21 mouse cellular contexts compared by ENCODE assay signal in genomic region chr11:46397900-46398299, GRCm38 (mm10). TPM values are rescaled to one million over a fixed set of nuclear protein-coding genes. Genes with fewer than 3 reads are reported as not detected.
"Had no signal": no experiment of that assay in that cellular context is flagged by ENCODE, and none has a peak within 500 bp of the region (broad histone marks: within the 10 kb centered on the region; RNA-seq: fewer than 3 reads in every experiment).

No protein-coding gene starts in this region.

- H3K27ac ChIP-seq: neural tube, embryonic 13.5 days; neural tube, embryonic 15.5 days; stomach, embryonic 15.5 days; stomach, postnatal 0 days had no signal

- H3K4me1 ChIP-seq: neural tube, embryonic 13.5 days; neural tube, embryonic 15.5 days; stomach, embryonic 15.5 days had no signal

- H3K36me3 ChIP-seq: neural tube, embryonic 13.5 days; neural tube, embryonic 15.5 days; stomach, embryonic 15.5 days had no signal

- DNase-seq: retina, postnatal 1 day; right cerebral cortex, adult 18-20 months; right cerebral cortex, postnatal 14 days; right cerebral cortex, postnatal 25 days; right cerebral cortex, postnatal 4 days; spleen, adult 18-20 months; thymus, adult 18-20 months; thymus, adult 2 months; thymus, postnatal 14 days; thymus, postnatal 25 days; thymus, postnatal 36 days; thymus, postnatal 4 days had no signal

- H3K4me2 ChIP-seq: neural tube, embryonic 13.5 days; neural tube, embryonic 15.5 days; stomach, embryonic 15.5 days had no signal

- H3K27me3 ChIP-seq: neural tube, embryonic 13.5 days; neural tube, embryonic 15.5 days; stomach, embryonic 15.5 days had no signal

- H3K9ac ChIP-seq: neural tube, embryonic 13.5 days; neural tube, embryonic 15.5 days; stomach, embryonic 15.5 days had no signal

- H3K4me3 ChIP-seq: neural tube, embryonic 13.5 days; neural tube, embryonic 15.5 days; stomach, embryonic 15.5 days had no signal

- H3K9me3 ChIP-seq: neural tube, embryonic 13.5 days; neural tube, embryonic 15.5 days; stomach, embryonic 15.5 days had no signal

RNA-seq across cellular contexts. Expression of gene Fam71b, which starts 1.5 kb away (rescaled TPM):
- total RNA-seq: neutrophil, adult 5-6 weeks had no signal
- polyA plus RNA-seq: neural tube, embryonic 13.5 days; neural tube, embryonic 14.5 days; neural tube, embryonic 15.5 days; stomach, embryonic 14.5 days; stomach, embryonic 15.5 days; stomach, embryonic 16.5 days; stomach, postnatal 0 days; urinary bladder, adult 2 months had no signal

RNA-seq across cellular contexts. Expression of gene Itk, which starts 8.6 kb away (rescaled TPM):
- polyA plus RNA-seq: neural tube, embryonic 13.5 days; neural tube, embryonic 14.5 days; neural tube, embryonic 15.5 days had no signal

RNA-seq across cellular contexts. Expression of gene Havcr2, which starts 56.8 kb away (rescaled TPM):
- polyA plus RNA-seq: stomach, embryonic 14.5 days had no signal
